Mouse (Mus musculus) neural tube, embryonic 10.5 days (tissue): ENCODE data around the gene Apol8.
A peak's percentile ranks its signal among the peaks of the same experiment; 100 is the strongest.

Experiments
- DNase-seq: peaks from one replicate; pipeline ENCODE4 v3.0.0-alpha.2; 2017; ENCODE audit warnings: low spot score; ENCODE audit errors: extremely low spot score

The Apol8 gene

GRCm38 (mm10) chr15:77756848-77757247 is at the start of gene Apol8:
Gene Apol8, minus strand, starts transcription at chr15:77757003.
- DNase-seq: peak; percentile 65

- DNase-seq: no peak
Observed at GRCm38 (mm10) chr15:77805657-77806056, 48.9 kb upstream of the Apol8 start.

GRCm38 (mm10) chr15:77804949-77805348 is 48.1 kb upstream of the Apol8 start:
- no peak for DNase-seq

GRCm38 (mm10) chr15:77804460-77804859 is 47.7 kb upstream of the Apol8 start:
- no peak for DNase-seq

- no peak for DNase-seq
Observed at GRCm38 (mm10) chr15:77803747-77804146, 46.9 kb upstream of the Apol8 start.

GRCm38 (mm10) chr15:77802992-77803391 is 46.2 kb upstream of the Apol8 start:
- no peak for DNase-seq

GRCm38 (mm10) chr15:77801188-77801587 is 44.4 kb upstream of the Apol8 start:
- DNase-seq: no peak

GRCm38 (mm10) chr15:77800511-77800910 is 43.7 kb upstream of the Apol8 start:
- DNase-seq: no peak

- no peak for DNase-seq
Observed at GRCm38 (mm10) chr15:77799491-77800474, 43.0 kb upstream of the Apol8 start.

GRCm38 (mm10) chr15:77798664-77799490 is 42.1 kb upstream of the Apol8 start:
- DNase-seq: peak; percentile 61

- DNase-seq: no peak
Observed at GRCm38 (mm10) chr15:77797609-77798411, 41.0 kb upstream of the Apol8 start.

GRCm38 (mm10) chr15:77796409-77797035 is 39.7 kb upstream of the Apol8 start:
- DNase-seq: no peak

GRCm38 (mm10) chr15:77794908-77795356 is 38.1 kb upstream of the Apol8 start:
- no peak for DNase-seq

GRCm38 (mm10) chr15:77794138-77794907 is 37.5 kb upstream of the Apol8 start:
- no peak for DNase-seq

GRCm38 (mm10) chr15:77793554-77793953 is 36.8 kb upstream of the Apol8 start:
- no peak for DNase-seq

- DNase-seq: no peak
Observed at GRCm38 (mm10) chr15:77793094-77793493, 36.3 kb upstream of the Apol8 start.

- no peak for DNase-seq
Observed at GRCm38 (mm10) chr15:77792056-77792455, 35.3 kb upstream of the Apol8 start.

GRCm38 (mm10) chr15:77790656-77791405 is 34.0 kb upstream of the Apol8 start:
- no peak for DNase-seq

- DNase-seq: no peak
Observed at GRCm38 (mm10) chr15:77789186-77789585, 32.4 kb upstream of the Apol8 start.
